Mouse (Mus musculus) monocyte, adult 5-6 weeks (primary cell): ENCODE data around the gene Klra4. TPM values are rescaled to one million over a fixed set of nuclear protein-coding genes. Genes with fewer than 3 reads are reported as not detected.
"Not testable (repeated sequence)": the region's sequence is repeated elsewhere in the genome, so short reads cannot be mapped to it uniquely, and the experiment has no call there.

Source experiments
- ATAC-seq: fragments of 153-309, 156-312 bp; replicated peaks from 2 replicates; pipeline ENCODE4 v1.8.0; 2017; ENCODE audit warnings: mild to moderate bottlenecking; ENCODE audit not compliant: low TSS enrichment, insufficient number of reproducible peaks, severe bottlenecking, poor library complexity, low FRiP score
- total RNA-seq: library from RNA; stranded (forward); fragments of 200-1000, 200-491, 200-594 nt; gene quantifications from 3 replicates; pipeline ENCODE4 v1.2.3, GENCODE M21; 2017

Klra4 gene
- 205 to 522 TPM (median 253 TPM) in 3 replicates for total RNA-seq

DNA sequence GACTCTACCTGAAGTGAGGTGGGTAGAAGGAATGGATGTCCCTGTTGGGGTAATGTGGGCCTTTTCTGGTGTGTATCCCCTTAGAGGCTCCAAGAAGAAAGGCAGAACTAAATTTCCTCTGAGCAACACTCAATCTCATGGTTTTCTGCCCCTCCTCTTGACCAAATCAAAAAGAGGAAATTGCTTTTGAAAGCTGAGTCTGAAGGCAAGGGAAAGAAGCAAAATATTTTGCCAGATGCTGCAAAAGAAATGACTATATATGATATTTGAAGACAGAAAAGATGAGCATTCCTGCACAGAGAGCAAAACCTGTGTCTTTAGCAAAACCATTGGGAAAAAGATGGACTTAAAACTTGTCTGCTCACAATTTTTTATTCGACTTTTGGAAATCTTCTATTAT lies at the start of gene Klra4:
Klra4 (minus strand) TSS at position 101 of the 400 bp plus-strand sequence.
- ATAC-seq, result not testable (repeated sequence)

DNA sequence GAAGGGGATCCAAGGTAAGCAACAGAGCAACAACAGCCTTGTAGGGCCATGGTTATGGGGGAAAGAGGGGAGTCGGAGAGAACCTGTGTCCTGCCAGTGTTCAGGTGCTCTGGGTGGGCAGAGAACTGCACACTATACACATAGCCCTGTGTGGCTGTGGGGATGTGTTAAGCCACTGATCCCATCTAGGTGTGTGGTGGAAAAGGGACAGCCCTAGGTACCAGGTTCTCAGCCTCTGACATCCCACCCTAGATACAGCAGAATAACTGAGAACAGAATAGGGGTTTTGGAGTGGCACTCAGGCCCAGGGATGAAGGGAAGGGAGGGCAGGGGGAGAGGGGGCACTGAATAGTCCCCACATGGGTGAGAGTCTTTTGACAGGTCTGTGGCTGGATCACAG lies 43.4 kb upstream of the Klra4 start:
- ATAC-seq, result no peak

DNA sequence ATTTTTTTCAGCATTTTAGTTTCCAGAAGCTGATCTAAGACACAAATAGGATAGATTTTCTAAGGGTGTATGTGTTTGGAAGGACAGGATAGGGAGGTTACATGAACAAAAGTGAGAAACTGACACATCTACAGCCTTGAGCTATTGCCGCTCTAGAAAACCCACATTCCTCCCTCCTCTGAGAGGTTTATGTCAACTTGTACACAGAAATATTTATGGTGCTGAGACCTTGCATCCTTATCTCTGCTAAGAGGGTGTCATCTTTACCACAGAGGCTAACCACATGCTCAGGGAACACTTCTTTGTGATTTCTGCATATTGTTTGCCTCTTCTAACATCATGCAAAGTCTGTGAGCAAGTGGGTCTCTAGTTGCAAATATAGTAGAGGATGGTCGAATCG lies 35.7 kb upstream of the Klra4 start:
- not testable (repeated sequence) for ATAC-seq

DNA sequence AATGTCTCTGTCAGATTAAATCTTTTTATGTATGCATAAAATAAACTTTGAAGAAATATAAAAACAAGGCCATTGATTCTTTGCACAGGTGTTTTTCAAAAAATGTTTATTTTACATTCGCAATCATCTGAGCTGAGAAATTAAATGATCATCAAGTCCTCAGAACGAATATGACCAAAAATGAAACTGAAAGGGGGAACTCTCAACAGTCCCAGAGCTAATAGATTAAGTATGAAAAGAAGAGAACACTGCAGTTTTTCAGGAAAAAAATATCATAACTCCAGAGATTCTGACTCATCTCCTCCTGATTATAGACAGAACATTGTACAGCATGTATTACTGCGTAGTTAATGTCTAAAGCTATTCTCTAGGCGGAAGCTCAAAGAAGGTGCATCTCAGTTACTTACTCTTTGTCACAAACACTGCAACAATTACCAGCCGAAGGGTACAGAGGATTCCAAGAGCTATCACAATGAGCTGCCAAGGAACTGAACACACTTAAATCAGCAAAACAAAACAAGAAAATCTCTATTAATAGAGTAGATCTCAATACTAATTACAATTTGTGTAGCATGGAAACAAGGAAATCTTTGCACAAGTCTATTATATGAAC lies 25.4 kb upstream of the Klra4 start:
- no peak for ATAC-seq

DNA sequence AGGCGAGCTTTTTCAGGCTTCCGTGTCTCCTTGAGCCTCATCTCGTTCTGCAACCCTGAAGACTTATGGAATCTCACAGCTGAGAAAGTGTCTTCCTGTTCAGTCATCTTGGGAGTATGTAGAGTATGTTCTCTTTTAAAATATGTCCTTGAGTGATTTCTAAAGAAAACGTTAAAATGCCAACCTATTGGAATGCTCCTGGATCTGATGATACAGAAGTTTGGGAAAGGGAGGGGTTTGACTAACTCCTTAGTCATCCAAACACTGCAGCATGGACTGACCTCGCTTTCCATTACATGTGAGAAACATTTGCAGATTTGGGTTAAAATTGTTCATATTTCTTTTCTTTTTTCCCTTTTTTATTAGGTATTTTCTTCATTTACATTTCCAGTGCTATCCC lies 1.9 kb downstream of the Klra4 start:
- ATAC-seq, result no peak

DNA sequence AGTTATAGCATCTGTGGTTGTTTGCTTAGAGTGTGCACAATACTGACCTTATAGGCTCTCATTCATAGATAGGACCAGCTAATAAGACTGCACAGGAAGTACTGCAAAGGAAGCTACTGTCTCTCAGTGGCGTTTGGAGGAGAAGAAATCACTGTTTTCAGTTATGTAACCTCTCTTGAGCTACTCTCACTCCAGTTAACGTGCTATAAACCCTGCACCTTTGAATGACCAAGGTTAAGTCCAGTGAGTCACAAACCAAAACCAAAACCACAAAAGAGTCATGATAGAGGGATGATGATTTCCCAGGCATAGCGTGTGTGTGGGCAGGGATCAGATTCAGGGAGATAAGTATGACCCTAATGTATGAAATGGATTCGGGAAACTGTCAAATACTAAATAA lies 31.9 kb downstream of the Klra4 start:
- ATAC-seq, result not testable (repeated sequence)

DNA sequence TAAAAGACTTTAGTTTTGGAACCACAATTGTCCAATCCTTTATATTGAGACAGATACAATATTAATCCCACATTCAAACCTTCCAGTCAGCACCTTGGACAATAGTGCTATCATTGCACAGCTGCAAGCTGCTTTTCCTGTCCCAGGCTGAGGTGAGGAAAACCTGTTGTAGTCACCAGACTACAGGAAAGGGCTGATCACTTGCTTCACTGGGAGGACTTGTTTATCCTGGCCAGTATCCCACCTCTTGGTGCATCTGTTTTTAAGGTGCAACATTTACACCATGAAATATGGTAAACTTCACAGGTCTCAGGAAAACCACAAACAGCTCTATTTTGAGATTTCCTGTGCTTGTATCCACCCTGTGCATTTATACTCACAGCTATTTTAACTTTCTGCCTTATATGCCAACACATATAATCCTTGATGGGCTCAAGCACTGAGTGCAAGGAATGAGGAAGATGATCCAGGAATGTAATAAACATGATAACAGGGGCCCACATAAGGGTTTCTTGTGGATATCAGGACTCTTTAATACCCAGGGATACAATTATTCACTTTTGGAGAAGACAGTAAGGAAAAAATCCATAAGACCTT lies 35.5 kb downstream of the Klra4 start:
- not testable (repeated sequence) for ATAC-seq

DNA sequence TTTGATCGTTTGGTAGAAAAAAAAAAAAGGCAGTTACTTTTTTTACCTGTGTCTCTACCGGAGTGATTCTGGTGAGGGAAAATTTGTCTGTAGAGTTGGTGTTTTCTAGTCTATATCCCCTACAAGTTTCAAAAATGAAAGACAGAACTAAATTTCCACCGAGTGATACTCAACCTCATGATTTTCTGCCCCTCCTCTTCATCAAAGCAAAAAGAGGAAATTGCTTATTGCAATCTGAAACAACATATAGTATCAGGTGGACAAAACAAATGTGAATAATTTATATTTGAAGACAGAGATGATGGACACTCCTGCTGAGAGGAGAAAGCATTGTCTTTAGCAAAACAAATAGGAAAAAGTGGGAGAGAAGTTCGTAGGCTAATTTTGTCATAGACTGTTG lies 40.2 kb downstream of the Klra4 start, which contains the start of gene Klra6:
Klra6 (minus strand) TSS at position 101 of the 400 bp plus-strand sequence.
- ATAC-seq, result no peak

Other genes starting within 250 kb of the Klra4 start
- not detected in 3 replicates for gene Gm17631, start 204.6 kb downstream of the Klra4 start, total RNA-seq
- gene Klra17, start 190.6 kb downstream of the Klra4 start, total RNA-seq, result 1.0 to 2.1 TPM in 2 of 3 replicates, not detected in the other
- gene Klra5, start 149.6 kb downstream of the Klra4 start, total RNA-seq, result 2.9 to 20.6 TPM (median 14.9 TPM) in 3 replicates
- 6.3 to 30.5 TPM (median 8.1 TPM) in 3 replicates for gene Klra6, start 40.3 kb downstream of the Klra4 start, total RNA-seq
- 378 to 1,067 TPM (median 516 TPM) in 3 replicates for gene Klra8, start 62.6 kb upstream of the Klra4 start, total RNA-seq
- gene Klra9, start 125.8 kb upstream of the Klra4 start, total RNA-seq, result 226 to 649 TPM (median 260 TPM) in 3 replicates
- 165 to 608 TPM (median 201 TPM) in 3 replicates for gene Klra7, start 166.1 kb upstream of the Klra4 start, total RNA-seq
- 17.4 to 161 TPM (median 24.5 TPM) in 3 replicates for gene Klra10, start 214.7 kb upstream of the Klra4 start, total RNA-seq